Mouse (Mus musculus): ENCODE results near the gene Pip5kl1.

Pip5kl1 gene

DNA sequence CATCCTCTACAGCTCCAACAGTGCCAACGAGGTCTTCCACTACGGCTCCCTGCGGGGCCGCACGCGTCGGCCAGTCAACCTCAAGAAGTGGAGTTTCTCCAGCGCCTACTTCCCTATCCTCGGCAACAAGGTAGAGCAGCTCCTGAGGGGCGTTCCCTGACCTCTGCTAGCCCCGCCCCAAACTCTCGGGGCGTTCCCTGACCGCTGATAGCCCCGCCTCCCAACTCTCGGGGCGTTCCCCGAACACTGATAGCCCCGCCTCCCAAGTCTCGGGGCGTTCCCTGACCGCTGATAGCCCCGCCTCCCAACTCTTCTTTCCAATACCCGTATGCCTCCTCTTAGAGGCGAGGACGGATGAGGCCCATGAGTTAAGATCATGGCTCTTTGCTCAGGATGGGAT lies 37.7 kb downstream of the Pip5kl1 start:
- no peak for DNase-seq (ENCODE audit: low spot score)

GRCm38 (mm10) chr2:32617109-32617508 lies 42.5 kb downstream of the Pip5kl1 start:
- no peak for DNase-seq (ENCODE audit: low spot score)

GRCm38 (mm10) chr2:32617601-32618000 lies 43.0 kb downstream of the Pip5kl1 start:
- DNase-seq (ENCODE audit: low spot score): no peak

GRCm38 (mm10) chr2:32618051-32618450 lies 43.5 kb downstream of the Pip5kl1 start:
- DNase-seq (ENCODE audit: low spot score): no peak

GRCm38 (mm10) chr2:32620682-32621516 lies 46.3 kb downstream of the Pip5kl1 start:
- peak; percentile 55 for DNase-seq (ENCODE audit: low spot score)

DNA sequence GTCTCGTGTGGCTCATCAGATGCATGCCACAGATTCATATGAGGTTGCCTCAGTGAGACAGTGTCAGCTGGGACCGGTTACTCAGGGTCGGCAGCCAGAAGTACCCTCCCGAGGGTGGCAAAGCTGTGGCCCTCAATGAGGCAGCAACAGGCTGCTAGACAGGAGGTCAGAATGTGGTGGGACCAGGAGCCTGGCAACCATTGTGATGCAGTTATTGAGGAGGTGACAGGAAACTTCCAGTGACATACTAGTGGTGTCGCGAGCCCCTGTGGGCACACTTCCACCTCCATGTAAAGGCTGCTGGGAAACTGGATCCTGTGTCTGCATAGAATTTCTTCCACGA lies 46.9 kb downstream of the Pip5kl1 start, which contains the start of gene Ak1:
Gene Ak1, plus strand, starts transcription at position 242 of the 343 bp plus-strand sequence.
- DNase-seq (ENCODE audit: low spot score): no peak

DNA sequence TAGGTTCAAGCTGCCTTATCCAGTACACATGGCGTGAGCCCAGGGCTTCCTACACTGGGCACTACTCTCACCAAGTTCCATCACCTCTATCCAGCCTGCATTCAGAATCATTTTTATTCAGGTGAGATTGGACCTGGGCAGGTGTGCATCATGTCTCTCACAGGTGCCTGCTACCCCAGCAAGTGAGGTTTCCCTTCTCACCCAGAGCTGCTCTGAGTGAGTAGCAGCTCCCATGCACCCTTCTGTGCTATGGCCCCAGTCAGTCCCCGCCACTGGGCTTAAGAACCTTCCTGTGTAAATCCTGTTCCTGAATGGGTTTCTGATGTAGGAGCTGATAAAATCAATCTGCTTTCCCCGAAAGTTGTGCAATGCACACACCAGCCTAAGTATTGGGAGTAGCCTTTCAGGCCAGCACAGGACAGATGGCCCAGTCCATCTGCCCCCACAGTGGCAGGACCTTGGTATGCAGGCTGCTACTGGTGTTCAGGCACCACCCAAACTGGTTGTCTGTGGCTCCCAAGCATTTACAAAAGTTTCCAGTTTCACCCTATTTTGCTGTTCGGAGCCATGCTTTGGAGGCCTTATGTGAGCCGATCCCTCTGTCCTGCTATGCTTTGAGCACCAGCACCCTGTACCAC lies 49.6 kb downstream of the Pip5kl1 start:
- DNase-seq (ENCODE audit: low spot score): no peak

DNA sequence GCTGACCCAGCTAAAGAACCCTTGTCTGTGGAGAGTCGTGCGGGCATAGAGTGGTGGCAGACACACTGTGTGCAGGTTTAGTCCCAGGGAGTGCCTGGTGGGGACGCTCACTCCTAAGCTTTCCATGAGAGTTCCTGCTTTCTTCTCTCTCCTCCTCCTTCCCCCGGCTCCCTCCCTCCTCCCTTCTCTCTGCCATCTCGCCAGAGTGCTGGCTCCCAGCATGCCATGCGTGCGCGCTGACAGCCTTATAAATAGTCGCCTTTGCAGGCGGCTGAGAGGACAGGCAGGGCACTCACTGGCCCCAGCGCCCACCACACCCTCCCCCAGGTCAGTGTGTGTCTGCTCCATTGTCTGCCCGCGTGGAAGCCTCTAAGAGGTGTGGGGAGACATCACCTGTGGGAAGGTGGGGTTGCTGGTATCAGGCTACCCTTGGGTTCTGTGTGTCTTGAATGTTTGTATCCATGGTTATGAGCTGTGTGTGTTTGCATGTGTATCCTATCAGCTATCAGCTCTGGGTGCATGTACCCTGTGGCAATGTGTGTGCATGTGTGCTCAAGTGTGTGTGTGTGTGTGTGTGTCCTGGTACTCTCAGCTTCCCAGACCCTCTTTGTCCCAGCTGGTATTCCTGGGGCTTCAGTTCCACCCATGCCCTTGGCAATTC lies 50.7 kb downstream of the Pip5kl1 start:
- DNase-seq (ENCODE audit: low spot score): peak; percentile 71

GRCm38 (mm10) chr2:32625873-32626694 lies 51.5 kb downstream of the Pip5kl1 start:
- no peak for DNase-seq (ENCODE audit: low spot score)

GRCm38 (mm10) chr2:32627266-32628043 lies 52.9 kb downstream of the Pip5kl1 start:
- DNase-seq (ENCODE audit: low spot score): no peak

GRCm38 (mm10) chr2:32628044-32628550 lies 53.5 kb downstream of the Pip5kl1 start:
- no peak for DNase-seq (ENCODE audit: low spot score)

DNA sequence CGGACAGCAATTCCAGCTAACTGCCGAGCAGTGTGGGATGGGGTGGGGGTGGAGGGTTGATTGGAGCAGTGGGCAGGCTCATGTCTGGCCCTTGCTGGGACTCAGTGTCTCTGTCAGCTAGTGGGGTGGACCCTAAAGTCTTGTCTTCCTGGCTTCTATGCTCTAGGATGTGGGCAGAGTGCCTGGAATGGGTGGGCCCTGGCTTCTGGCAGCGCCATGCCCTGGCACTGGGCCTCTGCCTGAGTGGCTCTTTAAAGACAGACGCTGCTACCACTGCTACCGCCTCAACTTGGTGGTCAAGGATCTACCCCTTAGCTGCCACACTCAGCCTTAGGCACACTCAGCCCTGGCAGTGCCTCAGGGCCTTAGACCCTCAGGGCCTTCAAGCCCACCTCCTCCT lies 54.1 kb downstream of the Pip5kl1 start:
- DNase-seq (ENCODE audit: low spot score): peak; percentile 89

- DNase-seq (ENCODE audit: low spot score): peak; percentile 76
Observed at GRCm38 (mm10) chr2:32629276-32629976, 54.8 kb downstream of the Pip5kl1 start.

DNA sequence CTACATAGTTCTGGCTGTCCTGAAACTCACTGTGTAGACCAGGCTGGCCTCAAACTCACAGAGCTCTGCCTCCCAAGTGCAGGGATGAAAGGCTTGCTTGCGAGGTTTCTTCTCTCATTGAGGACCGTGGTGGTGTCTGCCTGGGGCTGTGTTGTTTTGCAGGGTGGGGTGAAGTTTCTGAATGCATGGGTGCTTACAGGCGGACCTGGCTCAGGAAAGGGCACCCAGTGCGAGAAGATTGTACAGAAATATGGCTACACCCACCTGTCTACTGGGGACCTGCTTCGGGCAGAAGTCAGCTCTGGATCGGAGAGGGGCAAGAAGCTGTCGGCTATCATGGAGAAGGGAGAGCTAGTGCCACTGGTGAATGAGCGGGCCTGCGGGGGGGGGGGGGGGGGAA lies 55.4 kb downstream of the Pip5kl1 start:
- DNase-seq (ENCODE audit: low spot score): no peak

GRCm38 (mm10) chr2:32631046-32631445 lies 56.4 kb downstream of the Pip5kl1 start:
- DNase-seq (ENCODE audit: low spot score): no peak

DNA sequence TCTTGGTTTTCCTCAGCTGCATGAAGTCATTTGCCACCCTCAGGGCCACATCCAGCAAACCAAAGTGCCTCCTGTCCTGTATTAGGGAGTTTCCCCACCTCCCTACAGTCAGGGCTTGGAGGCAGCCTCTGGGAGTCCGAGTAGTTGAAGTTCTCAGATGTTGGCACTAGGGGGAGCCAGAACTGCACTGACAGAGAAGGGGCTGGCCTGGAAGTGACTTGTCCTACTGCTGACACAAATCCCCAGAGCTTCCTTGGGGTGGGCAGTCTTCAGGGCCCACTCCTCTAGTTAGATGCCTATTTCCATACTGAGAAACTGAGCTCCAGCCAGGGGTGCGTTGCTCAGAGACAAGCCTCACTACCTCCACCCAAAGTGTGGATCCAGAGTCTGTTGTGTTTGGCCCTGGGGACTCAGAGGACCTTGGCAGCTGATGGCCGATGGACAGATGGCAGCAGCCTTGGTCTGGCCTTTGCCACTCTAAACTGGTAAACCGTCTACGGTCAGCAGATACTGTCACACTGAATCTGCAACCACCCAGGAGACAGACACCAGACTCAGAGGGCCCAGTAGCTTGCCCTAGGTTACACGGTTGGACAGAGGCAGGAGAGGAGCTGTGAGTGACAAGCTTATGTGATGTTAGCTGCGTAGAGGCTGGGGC lies 57.3 kb downstream of the Pip5kl1 start:
- peak; percentile 85 for DNase-seq (ENCODE audit: low spot score)
